Mouse (Mus musculus) 416B (cell line): ENCODE measurements around the gene Trak1.

Source experiments
- DNase-seq: peaks from one replicate; pipeline ENCODE4 v3.0.0; 2011; ENCODE audit warnings: low read depth

The Trak1 gene

DNA sequence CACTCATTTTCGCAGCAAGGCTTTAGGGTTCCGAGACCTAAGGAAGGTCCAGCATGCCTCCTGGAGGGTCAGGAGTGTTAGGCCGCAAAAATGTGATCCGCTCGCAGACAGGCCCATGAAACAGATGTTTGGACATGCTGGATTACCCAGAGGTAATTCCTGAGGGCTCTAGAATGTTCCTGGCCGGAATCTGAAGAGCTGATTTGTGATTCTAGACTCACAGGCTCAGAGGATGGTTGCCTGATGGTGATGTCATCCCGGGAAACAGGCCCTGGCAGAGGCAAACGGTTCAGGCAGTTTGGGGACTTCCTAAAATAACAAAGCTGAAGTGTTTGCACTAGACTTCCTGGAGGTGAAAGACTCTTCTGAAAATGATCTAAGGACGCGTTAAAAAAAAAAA lies 50.7 kb downstream of the Trak1 start:
- DNase-seq: no peak

- peak; percentile 38 for DNase-seq
Measured at GRCm38 (mm10) chr9:121348476-121348875, 51.2 kb downstream of the Trak1 start.

GRCm38 (mm10) chr9:121349111-121349510 lies 51.8 kb downstream of the Trak1 start:
- DNase-seq: no peak

GRCm38 (mm10) chr9:121350601-121351000 lies 53.3 kb downstream of the Trak1 start:
- DNase-seq: no peak

DNA sequence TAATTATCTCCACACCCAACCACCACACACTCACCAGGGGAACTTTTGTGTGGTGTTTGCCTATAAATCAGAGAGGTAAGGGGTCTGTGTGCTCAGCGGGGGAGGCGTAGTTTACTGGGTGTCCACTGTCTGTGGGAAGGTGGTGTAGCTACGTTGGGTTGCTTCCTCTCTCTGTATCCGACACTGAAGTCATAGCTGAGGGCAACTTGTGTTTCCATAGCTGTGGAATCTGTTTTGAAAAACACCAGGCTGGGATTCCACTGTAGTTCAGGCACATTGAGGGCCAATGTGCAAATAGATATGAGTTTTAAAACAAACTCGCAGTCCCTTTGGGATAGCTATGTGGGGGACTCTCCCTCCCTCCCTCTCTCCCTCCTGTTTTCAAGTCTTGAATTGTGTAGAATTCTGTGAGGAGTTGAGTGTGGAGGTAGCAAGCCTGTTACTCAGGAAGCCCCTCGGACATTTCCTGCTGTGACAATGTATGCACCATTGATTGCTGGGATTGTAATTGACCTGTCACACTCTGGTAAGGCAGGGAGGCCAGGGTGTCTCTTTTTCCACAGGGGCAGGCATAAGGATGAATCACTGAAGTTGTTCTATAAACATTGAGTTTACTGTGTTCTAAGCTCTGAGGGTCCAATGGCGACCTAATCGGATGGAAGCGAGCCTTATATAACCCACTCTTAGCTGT lies 54.2 kb downstream of the Trak1 start:
- no peak for DNase-seq

DNA sequence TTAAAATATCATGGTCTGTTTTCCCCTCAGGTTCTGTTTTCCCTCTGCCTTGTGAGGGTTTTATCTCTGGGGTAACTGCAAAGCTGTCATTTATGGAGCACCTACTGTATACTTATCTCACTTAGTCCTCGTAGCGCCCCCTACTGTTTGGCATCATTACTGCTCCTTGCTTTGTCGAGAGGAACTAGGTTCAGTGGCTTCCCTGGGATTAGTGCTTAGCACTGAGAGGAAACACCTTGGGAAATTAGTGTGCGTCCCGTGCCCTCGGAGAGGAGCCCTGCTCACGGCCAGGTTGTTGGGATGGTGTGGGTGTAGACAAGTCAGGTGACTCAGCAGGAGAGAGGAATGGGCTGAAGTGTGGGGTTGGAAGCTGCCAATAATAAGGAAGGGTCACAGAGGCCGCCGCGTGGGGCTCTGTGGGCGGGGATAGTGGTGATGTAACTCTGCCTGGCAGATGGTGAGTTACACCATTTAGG lies 54.9 kb downstream of the Trak1 start:
- peak; percentile 64 for DNase-seq

- no peak for DNase-seq
Measured at GRCm38 (mm10) chr9:121352726-121353125, 55.4 kb downstream of the Trak1 start.

DNA sequence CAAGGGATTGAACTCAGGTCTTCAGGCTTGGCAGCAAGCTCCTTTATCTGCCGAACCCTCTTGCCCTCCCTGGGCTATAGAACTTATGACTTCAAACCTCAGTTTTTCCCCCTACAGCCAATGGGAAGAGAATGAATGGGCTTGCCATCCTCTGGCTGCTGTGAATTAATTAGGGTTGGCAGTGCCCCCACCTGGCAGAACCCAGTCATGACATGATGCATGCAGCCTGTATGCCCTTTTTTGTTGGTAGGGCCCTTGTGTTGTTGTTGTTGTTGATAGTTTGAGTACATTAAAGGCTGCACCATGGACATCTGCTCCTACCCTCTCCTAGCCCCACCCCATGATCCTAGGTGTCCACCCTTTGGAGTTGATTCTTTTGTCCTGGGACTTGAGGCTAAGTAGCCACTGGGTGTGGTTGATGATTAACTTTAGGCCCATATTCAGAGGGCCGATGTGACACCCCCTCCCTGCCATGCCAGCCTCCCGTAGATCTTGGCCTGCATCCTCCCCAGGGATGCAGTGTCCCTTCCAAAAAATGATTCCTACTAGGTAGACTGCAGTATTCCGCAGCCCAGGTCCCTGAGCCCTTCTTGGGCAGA lies 57.6 kb downstream of the Trak1 start:
- DNase-seq: peak; percentile 59

GRCm38 (mm10) chr9:121355431-121356141 lies 58.3 kb downstream of the Trak1 start:
- DNase-seq: no peak

DNA sequence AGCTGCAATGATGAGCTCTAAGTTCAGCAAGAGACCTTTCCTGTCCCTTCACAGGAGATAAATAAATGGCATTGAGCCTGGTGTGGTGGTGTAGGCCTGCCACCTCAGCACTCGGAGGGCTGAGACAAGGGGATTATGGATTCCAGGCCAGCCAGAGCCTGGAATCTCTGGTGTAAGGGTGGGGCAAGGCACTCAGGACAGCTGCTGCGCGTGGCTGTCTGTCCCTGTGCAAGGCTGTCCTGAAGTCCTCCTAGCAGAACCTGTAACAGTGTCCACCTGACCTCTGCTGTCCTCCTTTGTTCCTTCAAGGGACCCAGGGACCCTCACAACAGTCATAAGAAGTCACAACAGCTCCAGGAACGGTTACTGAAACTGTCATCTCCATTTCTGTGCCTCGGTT lies 59.8 kb downstream of the Trak1 start:
- DNase-seq: no peak

DNA sequence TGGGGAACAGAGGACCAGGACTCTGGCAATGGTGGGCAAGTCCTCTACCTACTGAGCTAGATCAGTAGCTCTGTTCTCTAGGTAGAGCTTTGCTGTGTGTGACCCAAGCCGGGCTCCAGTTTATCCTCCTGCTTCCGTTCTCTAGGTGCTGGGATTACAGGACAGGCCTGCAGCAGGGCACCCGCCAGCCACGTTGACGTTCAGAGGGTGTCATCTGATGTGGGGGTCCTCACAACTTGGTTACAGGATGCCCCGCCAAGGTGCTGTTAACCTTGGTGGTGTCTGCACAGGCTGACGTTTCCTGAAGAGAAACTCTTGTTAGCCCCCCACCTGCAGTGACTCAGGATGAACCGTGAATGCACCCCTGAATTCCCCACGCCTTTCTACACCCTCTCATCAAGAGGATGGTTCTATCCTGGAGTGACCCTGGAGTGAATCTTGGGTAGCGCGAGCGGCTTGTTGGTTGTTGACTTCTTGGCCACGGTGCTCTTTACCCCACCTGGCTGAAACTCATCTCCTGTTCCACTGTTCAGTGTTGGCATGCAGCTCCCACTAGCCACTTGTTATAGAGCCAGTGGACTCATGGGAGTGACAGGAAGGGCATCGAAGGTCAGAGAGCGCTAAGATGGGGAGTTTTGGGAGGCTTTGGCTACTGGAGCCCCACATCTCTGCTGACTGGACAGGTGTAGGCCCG lies 60.4 kb downstream of the Trak1 start:
- no peak for DNase-seq

DNA sequence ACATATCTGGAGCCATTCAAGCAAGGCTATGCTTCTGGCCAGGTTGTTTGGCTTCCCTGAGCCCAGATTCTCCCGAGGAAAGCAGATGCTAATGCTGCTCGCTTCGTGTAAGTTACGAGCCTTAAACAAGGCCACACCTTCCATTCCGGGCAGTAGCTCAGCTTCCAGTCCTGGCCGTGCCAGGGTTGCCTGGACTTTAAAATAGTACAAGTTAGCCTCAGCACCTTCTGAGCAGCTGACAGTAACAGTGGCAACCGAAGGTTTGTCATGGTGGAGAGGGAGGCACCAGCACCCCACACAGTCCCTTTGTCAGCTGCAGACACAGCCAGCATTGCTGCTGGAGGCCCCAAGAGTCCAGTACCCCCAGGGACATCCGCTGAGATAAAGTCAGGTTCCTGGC lies 61.1 kb downstream of the Trak1 start:
- DNase-seq: no peak

- no peak for DNase-seq
Measured at GRCm38 (mm10) chr9:121359266-121359972, 62.1 kb downstream of the Trak1 start.

GRCm38 (mm10) chr9:121360327-121360954 lies 63.1 kb downstream of the Trak1 start:
- DNase-seq: no peak

GRCm38 (mm10) chr9:121361010-121361409 lies 63.7 kb downstream of the Trak1 start:
- no peak for DNase-seq

GRCm38 (mm10) chr9:121363932-121364331 lies 66.6 kb downstream of the Trak1 start:
- DNase-seq: no peak

DNA sequence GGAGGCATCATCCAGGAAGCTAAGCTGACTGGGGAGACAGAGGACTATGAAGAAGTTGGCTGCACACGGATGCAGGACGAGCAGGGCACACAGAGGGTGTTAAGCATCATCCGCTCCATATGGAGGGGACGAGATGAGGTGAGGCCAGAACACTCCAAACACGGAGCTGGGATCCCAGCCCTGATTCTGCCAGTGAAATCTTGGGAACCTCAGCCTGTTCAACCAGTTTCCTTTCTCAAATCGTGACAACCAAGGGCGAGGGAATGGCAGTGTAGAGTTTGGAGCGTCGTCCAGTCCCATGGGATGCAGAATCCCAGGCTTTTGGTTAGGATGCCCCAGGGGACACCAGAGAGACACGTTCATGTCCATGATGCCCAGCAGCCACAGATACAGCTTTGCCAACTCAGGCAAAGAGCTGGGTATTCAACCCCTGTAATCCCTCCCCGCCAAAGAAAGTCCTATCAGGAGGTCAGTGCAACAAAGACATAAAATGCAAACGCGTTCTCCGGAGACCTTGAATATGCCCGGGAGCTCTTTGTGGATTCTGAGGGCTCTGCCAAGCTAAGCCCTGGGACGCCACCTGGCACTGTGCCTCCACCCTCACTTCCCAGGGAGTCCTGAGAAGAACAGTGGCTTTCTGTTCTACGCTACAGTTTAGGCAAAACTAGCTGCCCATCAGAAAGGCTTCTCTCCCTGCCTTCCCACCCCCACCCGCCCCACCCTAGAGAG lies 69.0 kb downstream of the Trak1 start:
- no peak for DNase-seq

DNA sequence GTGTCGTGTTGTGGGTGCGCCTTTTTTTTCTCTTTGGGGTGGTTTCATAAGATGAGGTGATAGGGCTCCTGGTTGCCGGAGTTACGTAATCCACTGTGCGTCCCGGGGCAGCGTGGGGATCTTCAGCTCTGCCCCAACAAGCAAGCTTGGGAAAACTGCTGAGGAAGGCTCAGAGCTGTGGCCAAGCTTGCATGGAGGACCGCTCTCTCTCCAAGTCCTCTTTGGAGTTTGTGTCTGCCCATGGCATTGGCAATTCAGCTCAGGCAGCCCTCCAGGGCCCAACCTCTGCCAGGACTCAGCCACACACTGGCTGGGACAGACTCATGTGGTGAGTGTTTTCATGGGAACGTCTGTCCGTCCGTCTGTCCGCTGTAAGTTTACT lies 69.6 kb downstream of the Trak1 start:
- no peak for DNase-seq

DNA sequence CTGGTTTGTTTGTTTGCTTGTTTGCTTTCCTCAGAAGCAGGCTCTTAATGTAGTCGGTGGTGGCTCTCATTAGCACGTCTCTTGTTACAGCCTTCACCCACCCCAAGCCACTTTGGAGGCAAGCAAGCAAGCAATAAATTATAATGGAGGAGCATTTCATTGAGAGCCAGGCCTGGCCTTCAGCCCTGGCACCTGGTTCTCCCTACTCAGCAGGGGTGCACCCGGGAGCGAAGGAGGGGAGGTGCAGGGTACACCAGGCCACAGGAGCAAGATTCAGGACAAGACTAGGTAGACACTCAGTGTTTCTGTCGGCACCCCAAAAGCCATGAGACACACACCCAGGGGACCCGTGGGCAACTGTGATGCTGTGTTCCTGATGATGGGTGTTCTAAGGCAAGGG lies 72.3 kb downstream of the Trak1 start:
- no peak for DNase-seq

GRCm38 (mm10) chr9:121371346-121371891 lies 74.1 kb downstream of the Trak1 start:
- DNase-seq: peak; percentile 58
